Mouse (Mus musculus) embryonic facial prominence, embryonic 11.5 days (tissue): ENCODE results near the gene Slc9a1. TPM values are rescaled to one million over a fixed set of nuclear protein-coding genes. Genes with fewer than 3 reads are reported as not detected.

ENCODE experiments used
- ATAC-seq: fragments of 200-750 bp; cut with Nextera tagmentation; replicated peaks from 2 replicates; pipeline ENCODE4 v1.8.0; 2017; ENCODE audit warnings: low read depth; ENCODE audit not compliant: insufficient number of reproducible peaks, low FRiP score, low TSS enrichment
- DNase-seq: peaks from one replicate; pipeline ENCODE4 v3.0.0-alpha.2; 2015; ENCODE audit warnings: low spot score
- H3K27ac ChIP-seq: fragments of 300-500 bp; sonication (generic); replicated peaks from 2 replicates; pipeline ENCODE4 v1.5.1; 2014; ENCODE audit warnings: mild to moderate bottlenecking, low read depth, low read length, control low read depth
- H3K27me3 ChIP-seq: fragments of 300-500 bp; sonication (generic); 2 replicates; pipeline ENCODE4 v1.6.1; 2014; ENCODE audit warnings: mild to moderate bottlenecking, low read length, moderate library complexity, mixed read lengths; ENCODE audit not compliant: control insufficient read depth, insufficient read depth
- H3K36me3 ChIP-seq: fragments of 300-500 bp; sonication (generic); replicated peaks from 2 replicates; pipeline ENCODE4 v1.6.1; 2014; ENCODE audit warnings: low read depth, mild to moderate bottlenecking, low read length, moderate library complexity, mixed read lengths; ENCODE audit not compliant: control insufficient read depth, insufficient read depth
- H3K4me1 ChIP-seq: fragments of 300-500 bp; sonication (generic); 2 replicates; pipeline ENCODE4 v1.6.1; 2014; ENCODE audit warnings: low read length, mixed read lengths; ENCODE audit not compliant: control insufficient read depth, insufficient read depth
- H3K4me2 ChIP-seq: fragments of 300-500 bp; sonication (generic); 2 replicates; pipeline ENCODE4 v1.6.1; 2014; ENCODE audit warnings: low read depth, mild to moderate bottlenecking, control low read depth, low read length, moderate library complexity
- H3K4me3 ChIP-seq: fragments of 300-500 bp; sonication (generic); 2 replicates; pipeline ENCODE4 v1.5.1; 2014; ENCODE audit warnings: low read depth, low read length, control low read depth
- H3K9ac ChIP-seq: fragments of 300-500 bp; sonication (generic); replicated peaks from 2 replicates; pipeline ENCODE4 v1.6.1; 2014; ENCODE audit warnings: mild to moderate bottlenecking, control low read depth, low read length
- H3K9me3 ChIP-seq: fragments of 300-500 bp; sonication (generic); replicated peaks from 2 replicates; pipeline ENCODE4 v1.6.1; 2016; ENCODE audit warnings: mild to moderate bottlenecking, low read length, inconsistent platforms, mixed read lengths; ENCODE audit not compliant: control insufficient read depth
- WGBS: fragments of 180-500 bp; shearing (Covaris S2); extraction: QIAGEN DNeasy Blood & Tissue Kit; methylation state at CpG from one replicate; pipeline ENCODE4 v1.1.7; 2014; 5-methylcytosine and 5-hydroxymethylcytosine counted together
- polyA plus RNA-seq: library from polyadenylated mRNA; unstranded; fragments of >200 nt; fragmentation: Nextera tagmentation; extraction: Ambion mirVana; gene quantifications from 2 replicates; pipeline ENCODE4 v1.2.1, GENCODE M21; 2014

The Slc9a1 gene
- polyA plus RNA-seq, 1 experiment from 2014 or later = 4.7 TPM

GRCm38 (mm10) chr4:133400098-133400497 lies 30.6 kb downstream of the Slc9a1 start:
- Histone ChIP-seq H3K27ac (no peak overlapping the region), H3K4me3 (no peak overlapping the region), H3K4me2 (no peak overlapping the region; the same call in 1 of the 2 replicates), H3K9me3 (no peaks in the 10 kb centered on the region), H3K9ac (no peak overlapping the region; the same call in 1 of the 2 replicates), H3K4me1 (peaks cover 5% of the 10 kb centered on the region), H3K36me3 (no peaks in the 10 kb centered on the region), H3K27me3 (no peaks in the 10 kb centered on the region)
- DNase-seq (no peak), ATAC-seq (no peak; the same call in 1 of the 2 replicates)
- 49% methylated on average over 7 of the region's 7 CpGs for WGBS

GRCm38 (mm10) chr4:133402011-133402410 lies 32.5 kb downstream of the Slc9a1 start:
- Histone ChIP-seq H3K4me3 (no peak overlapping the region), H3K27ac (no peak overlapping the region), H3K4me1 (peaks cover 5% of the 10 kb centered on the region; the same call in 1 of the 2 replicates), H3K4me2 (no peak overlapping the region), H3K9ac (no peak overlapping the region), H3K9me3 (no peaks in the 10 kb centered on the region), H3K27me3 (no peaks in the 10 kb centered on the region), H3K36me3 (no peaks in the 10 kb centered on the region)
- ATAC-seq (no peak), DNase-seq (no peak)
- 72% methylated on average over 13 of the region's 13 CpGs for WGBS

GRCm38 (mm10) chr4:133403611-133404228 lies 34.2 kb downstream of the Slc9a1 start:
- H3K4me3 ChIP-seq = no peak overlapping the region
- H3K9me3 ChIP-seq = no peaks in the 10 kb centered on the region
- H3K4me1 ChIP-seq = peaks cover 5% of the 10 kb centered on the region; the same call in 1 of the 2 replicates
- H3K27me3 ChIP-seq = no peaks in the 10 kb centered on the region
- H3K9ac ChIP-seq = no peak overlapping the region
- H3K36me3 ChIP-seq = no peaks in the 10 kb centered on the region
- no peak for DNase-seq
- no peak for ATAC-seq
- 79% methylated on average over 9 of the region's 9 CpGs for WGBS
- H3K4me2 ChIP-seq = no peak overlapping the region
- H3K27ac ChIP-seq = no peak overlapping the region

- WGBS = 87% methylated on average over 5 of the region's 5 CpGs
Observed at GRCm38 (mm10) chr4:133404256-133404655, 34.8 kb downstream of the Slc9a1 start.

DNA sequence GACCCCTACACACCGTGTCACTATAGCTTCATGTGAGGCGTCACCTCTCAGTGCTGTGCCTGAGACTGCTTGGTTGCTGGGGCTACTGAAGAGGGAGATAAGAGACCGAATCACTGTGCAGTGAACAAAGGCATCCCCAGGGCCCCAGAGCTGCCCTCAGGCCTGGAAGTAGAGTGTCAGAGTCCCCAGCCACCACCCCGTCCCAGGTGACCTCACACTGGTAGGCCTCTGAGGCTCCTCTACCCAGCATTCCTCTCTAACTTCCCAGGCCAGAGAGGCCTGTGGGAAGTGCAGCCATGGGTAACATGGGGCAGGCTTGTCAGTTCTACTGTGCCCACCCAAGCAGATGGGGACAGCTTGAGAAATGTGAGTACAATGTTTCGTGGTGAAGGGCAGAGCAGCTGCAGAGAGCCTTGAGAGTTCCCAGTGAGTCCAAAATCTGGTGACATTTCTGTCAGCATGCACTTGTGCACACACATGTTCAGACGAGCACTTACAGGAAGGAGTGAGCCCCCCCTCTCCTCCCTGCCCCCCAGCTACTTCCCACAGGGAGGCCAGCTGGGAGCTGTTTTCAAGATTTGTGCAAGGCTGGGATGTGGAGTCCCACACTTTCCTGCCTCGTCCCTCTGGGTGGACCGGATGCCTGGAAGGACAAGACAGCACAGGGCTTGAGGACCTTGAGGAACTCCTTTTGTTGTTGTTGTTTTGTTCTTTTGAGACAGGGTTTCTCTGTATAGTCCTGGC lies 37.0 kb downstream of the Slc9a1 start:
- Histone ChIP-seq H3K9ac (no peak overlapping the region), H3K4me2 (no peak overlapping the region), H3K27me3 (no peaks in the 10 kb centered on the region), H3K4me1 (no peaks in the 10 kb centered on the region), H3K9me3 (no peaks in the 10 kb centered on the region), H3K4me3 (no peak overlapping the region), H3K36me3 (no peaks in the 10 kb centered on the region), H3K27ac (no peak overlapping the region)
- DNase-seq = no peak
- 60% methylated on average over 8 of the region's 8 CpGs for whole genome bisulfite sequencing
- no peak for ATAC-seq

More at GRCm38 (mm10) chr4:133404256-133404655, 34.8 kb downstream of the Slc9a1 start:
- no peak for DNase-seq
- Histone ChIP-seq H3K27ac (no peak overlapping the region), H3K4me1 (peaks cover 5% of the 10 kb centered on the region; the same call in 1 of the 2 replicates), H3K4me2 (no peak overlapping the region), H3K9me3 (no peaks in the 10 kb centered on the region), H3K36me3 (no peaks in the 10 kb centered on the region), H3K27me3 (no peaks in the 10 kb centered on the region), H3K4me3 (no peak overlapping the region), H3K9ac (no peak overlapping the region)
- no peak for ATAC-seq

- H3K27ac ChIP-seq = no peak overlapping the region
- H3K4me3 ChIP-seq = no peak overlapping the region
- 76% methylated on average over 6 of the region's 6 CpGs for WGBS
Observed at GRCm38 (mm10) chr4:133407114-133407787, 37.7 kb downstream of the Slc9a1 start.

DNA sequence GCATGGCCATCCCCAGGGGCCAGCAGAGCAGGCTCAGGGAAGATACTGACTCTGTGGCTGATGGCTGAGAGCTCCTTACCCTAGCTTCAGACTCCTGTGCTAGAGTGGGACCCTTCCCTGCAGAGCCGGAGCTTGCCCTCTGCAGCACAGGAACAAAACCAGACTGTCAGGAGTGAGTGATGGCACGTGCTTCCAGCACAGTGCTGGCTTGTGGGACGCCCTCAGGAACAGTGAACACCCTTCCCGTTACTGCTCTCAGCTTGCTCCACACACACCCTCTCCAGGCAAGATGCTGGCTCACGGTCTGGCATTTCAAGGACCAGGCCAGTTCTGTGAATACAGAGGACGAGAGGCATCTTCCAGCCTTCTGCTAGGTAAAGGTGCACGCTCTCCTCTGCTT lies 38.5 kb downstream of the Slc9a1 start:
- Histone ChIP-seq H3K4me3 (no peak overlapping the region), H3K9ac (no peak overlapping the region), H3K4me2 (no peak overlapping the region), H3K9me3 (no peaks in the 10 kb centered on the region), H3K36me3 (no peaks in the 10 kb centered on the region; the same call in 1 of the 2 replicates), H3K4me1 (no peaks in the 10 kb centered on the region), H3K27me3 (no peaks in the 10 kb centered on the region), H3K27ac (no peak overlapping the region)
- DNase-seq (no peak), ATAC-seq (no peak)
- 69% methylated on average over 7 of the region's 7 CpGs for WGBS

More at GRCm38 (mm10) chr4:133407114-133407787, 37.7 kb downstream of the Slc9a1 start:
- DNase-seq (no peak), ATAC-seq (no peak)
- Histone ChIP-seq H3K4me2 (no peak overlapping the region), H3K27me3 (no peaks in the 10 kb centered on the region), H3K9ac (no peak overlapping the region), H3K36me3 (no peaks in the 10 kb centered on the region), H3K9me3 (no peaks in the 10 kb centered on the region), H3K4me1 (no peaks in the 10 kb centered on the region)
